Mouse (Mus musculus): Measurements from ENCODE around the gene Nfix. TPM values are rescaled to one million over a fixed set of nuclear protein-coding genes. Genes with fewer than 3 reads are reported as not detected.

The Nfix gene
- polyA plus RNA-seq, 1 experiment from 2014 or later: 0.87 TPM

- H3K4me1 ChIP-seq: peaks cover 23% of the 10 kb centered on the region
- H3K36me3 ChIP-seq: no peaks in the 10 kb centered on the region
- H3K4me3 ChIP-seq: peak overlapping the region; percentile 24; the same call in 1 of the 2 replicates
- WGBS: 3% methylated on average over 13 of the region's 13 CpGs
- no peak for DNase-seq (ENCODE audit: low spot score)
- H3K27ac ChIP-seq: no peak overlapping the region
- peaks cover 100% of the 10 kb centered on the region for H3K27me3 ChIP-seq (ENCODE audit: insufficient read depth, poor library complexity, severe bottlenecking)
- no peaks in the 10 kb centered on the region for H3K9me3 ChIP-seq
These were observed 20.0 kb downstream of the Nfix start for GRCm38 (mm10) chr8:84780225-84780555.

- peaks cover 100% of the 10 kb centered on the region for H3K27me3 ChIP-seq (ENCODE audit: insufficient read depth, poor library complexity, severe bottlenecking)
- 4% methylated on average over 19 of the region's 19 CpGs for WGBS
- peak overlapping the region; percentile 24; the same call in 1 of the 2 replicates for H3K4me3 ChIP-seq
- no peak for DNase-seq (ENCODE audit: low spot score)
- no peak overlapping the region for H3K27ac ChIP-seq
- no peaks in the 10 kb centered on the region for H3K36me3 ChIP-seq
- no peaks in the 10 kb centered on the region for H3K9me3 ChIP-seq
- peaks cover 23% of the 10 kb centered on the region for H3K4me1 ChIP-seq
These were observed 20.5 kb downstream of the Nfix start for GRCm38 (mm10) chr8:84779519-84780224.

- no peak for DNase-seq (ENCODE audit: low spot score)
These were observed 21.3 kb downstream of the Nfix start for GRCm38 (mm10) chr8:84778638-84779380.

GRCm38 (mm10) chr8:84777899-84778637, 22.1 kb downstream of the Nfix start:
- H3K27ac ChIP-seq: no peak overlapping the region
- H3K4me3 ChIP-seq: no peak overlapping the region
- no peak for DNase-seq (ENCODE audit: low spot score)
- no peaks in the 10 kb centered on the region for H3K9me3 ChIP-seq
- no peaks in the 10 kb centered on the region for H3K36me3 ChIP-seq
- peaks cover 28% of the 10 kb centered on the region for H3K4me1 ChIP-seq
- WGBS: 18% methylated on average over 10 of the region's 10 CpGs
- peaks cover 100% of the 10 kb centered on the region for H3K27me3 ChIP-seq (ENCODE audit: insufficient read depth, poor library complexity, severe bottlenecking)

More at GRCm38 (mm10) chr8:84778638-84779380, 21.3 kb downstream of the Nfix start:
- 6% methylated on average over 11 of the region's 11 CpGs for WGBS
- no peaks in the 10 kb centered on the region for H3K9me3 ChIP-seq
- H3K27me3 ChIP-seq (ENCODE audit: insufficient read depth, poor library complexity, severe bottlenecking): peaks cover 100% of the 10 kb centered on the region
- H3K4me1 ChIP-seq: peaks cover 25% of the 10 kb centered on the region
- H3K36me3 ChIP-seq: no peaks in the 10 kb centered on the region
- H3K27ac ChIP-seq: no peak overlapping the region
- H3K4me3 ChIP-seq: no peak overlapping the region

GRCm38 (mm10) chr8:84776569-84776968, 23.6 kb downstream of the Nfix start:
- H3K4me3 ChIP-seq: no peak overlapping the region
- WGBS: 13% methylated on average over 1 of the region's 1 CpGs
- H3K36me3 ChIP-seq: no peaks in the 10 kb centered on the region
- H3K9me3 ChIP-seq: no peaks in the 10 kb centered on the region
- DNase-seq (ENCODE audit: low spot score): no peak
- peaks cover 36% of the 10 kb centered on the region for H3K4me1 ChIP-seq
- no peak overlapping the region for H3K27ac ChIP-seq
- H3K27me3 ChIP-seq (ENCODE audit: insufficient read depth, poor library complexity, severe bottlenecking): peaks cover 100% of the 10 kb centered on the region

- Histone ChIP-seq H3K36me3 (no peaks in the 10 kb centered on the region), H3K27ac (no peak overlapping the region), H3K4me1 (peaks cover 32% of the 10 kb centered on the region), H3K27me3 (ENCODE audit: insufficient read depth, poor library complexity, severe bottlenecking) (peaks cover 100% of the 10 kb centered on the region), H3K4me3 (no peak overlapping the region), H3K9me3 (no peaks in the 10 kb centered on the region)
- no peak for DNase-seq (ENCODE audit: low spot score)
- WGBS: 3% methylated on average over 7 of the region's 7 CpGs
These were observed 24.5 kb downstream of the Nfix start for GRCm38 (mm10) chr8:84775621-84776113.

GRCm38 (mm10) chr8:84775105-84775591, 25.0 kb downstream of the Nfix start:
- Histone ChIP-seq H3K36me3 (no peaks in the 10 kb centered on the region), H3K27me3 (ENCODE audit: insufficient read depth, poor library complexity, severe bottlenecking) (peaks cover 100% of the 10 kb centered on the region), H3K4me3 (0 out of 2 replicates have a peak overlapping the region, but pooled peaks have one; percentile 19), H3K27ac (no peak overlapping the region), H3K4me1 (peaks cover 32% of the 10 kb centered on the region), H3K9me3 (no peaks in the 10 kb centered on the region)
- 4% methylated on average over 13 of the region's 13 CpGs for WGBS
- no peak for DNase-seq (ENCODE audit: low spot score)

GRCm38 (mm10) chr8:84774473-84774911, 25.7 kb downstream of the Nfix start:
- 3% methylated on average over 10 of the region's 10 CpGs for WGBS
- Histone ChIP-seq H3K4me1 (peaks cover 32% of the 10 kb centered on the region), H3K27me3 (ENCODE audit: insufficient read depth, poor library complexity, severe bottlenecking) (peaks cover 100% of the 10 kb centered on the region), H3K4me3 (no peak overlapping the region), H3K36me3 (no peaks in the 10 kb centered on the region), H3K27ac (no peak overlapping the region), H3K9me3 (no peaks in the 10 kb centered on the region)
- no peak for DNase-seq (ENCODE audit: low spot score)

- Histone ChIP-seq H3K9me3 (no peaks in the 10 kb centered on the region), H3K27me3 (ENCODE audit: insufficient read depth, poor library complexity, severe bottlenecking) (peaks cover 100% of the 10 kb centered on the region), H3K36me3 (no peaks in the 10 kb centered on the region), H3K4me1 (peaks cover 32% of the 10 kb centered on the region), H3K27ac (no peak overlapping the region), H3K4me3 (peak overlapping the region; percentile 49)
- DNase-seq (ENCODE audit: low spot score): no peak
- WGBS: under 1% methylated on average over 19 of the region's 19 CpGs
These were observed 26.3 kb downstream of the Nfix start for GRCm38 (mm10) chr8:84773833-84774232.

GRCm38 (mm10) chr8:84773304-84773703, 26.8 kb downstream of the Nfix start:
- Histone ChIP-seq H3K36me3 (no peaks in the 10 kb centered on the region), H3K9me3 (no peaks in the 10 kb centered on the region), H3K4me1 (peaks cover 32% of the 10 kb centered on the region), H3K4me3 (peak overlapping the region; percentile 49), H3K27me3 (ENCODE audit: insufficient read depth, poor library complexity, severe bottlenecking) (peaks cover 100% of the 10 kb centered on the region), H3K27ac (no peak overlapping the region)
- 1% methylated on average over 9 of the region's 9 CpGs for WGBS
- no peak for DNase-seq (ENCODE audit: low spot score)

GRCm38 (mm10) chr8:84772628-84773027, 27.5 kb downstream of the Nfix start:
- peaks cover 100% of the 10 kb centered on the region for H3K27me3 ChIP-seq (ENCODE audit: insufficient read depth, poor library complexity, severe bottlenecking)
- 3% methylated on average over 3 of the region's 3 CpGs for WGBS
- no peaks in the 10 kb centered on the region for H3K36me3 ChIP-seq
- no peak overlapping the region for H3K4me3 ChIP-seq
- no peak for DNase-seq (ENCODE audit: low spot score)
- H3K4me1 ChIP-seq: peaks cover 32% of the 10 kb centered on the region
- H3K27ac ChIP-seq: no peak overlapping the region
- no peaks in the 10 kb centered on the region for H3K9me3 ChIP-seq

GRCm38 (mm10) chr8:84771941-84772378, 28.2 kb downstream of the Nfix start:
- Histone ChIP-seq H3K36me3 (no peaks in the 10 kb centered on the region), H3K27me3 (ENCODE audit: insufficient read depth, poor library complexity, severe bottlenecking) (peaks cover 100% of the 10 kb centered on the region), H3K4me1 (peaks cover 32% of the 10 kb centered on the region), H3K9me3 (no peaks in the 10 kb centered on the region), H3K27ac (no peak overlapping the region), H3K4me3 (peak overlapping the region; percentile 43)
- DNase-seq (ENCODE audit: low spot score): no peak
- 1% methylated on average over 34 of the region's 34 CpGs for WGBS

Data from heart, embryonic 10.5 days (tissue).